In the genomic region with DNA sequence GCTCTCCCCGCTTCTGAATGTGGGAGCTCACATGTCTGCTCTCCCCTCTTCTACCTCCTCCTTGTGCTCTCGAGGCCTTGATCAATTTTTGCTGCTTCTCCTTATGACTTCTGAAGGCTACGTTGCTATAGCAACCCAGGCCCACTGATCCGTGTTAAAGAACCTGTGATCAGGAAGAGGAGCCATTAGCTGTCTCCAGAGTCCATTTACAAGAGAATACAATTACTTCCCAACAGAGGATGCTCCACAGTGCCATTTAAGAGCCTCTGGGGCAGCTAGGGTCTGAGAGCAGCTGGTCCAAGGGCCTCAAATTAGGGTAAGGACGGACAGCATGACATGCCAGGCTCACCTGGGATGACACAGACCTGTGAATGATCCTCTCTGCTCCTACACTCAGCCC, we compare ENCODE assay signal across 14 mouse cellular contexts. TPM values are rescaled to one million over a fixed set of nuclear protein-coding genes. Genes with fewer than 3 reads are reported as not detected.
DNase-seq lines count a peak whose midpoint lies in the region; ATAC-seq and TF ChIP-seq lines count a peak whose summit lies in the region.
"Had no signal": no experiment of that assay in that cellular context is flagged by ENCODE, and none has a peak within 500 bp of the region (broad histone marks: within the 10 kb centered on the region; RNA-seq: fewer than 3 reads in every experiment).

No protein-coding gene starts in this region.

- DNase-seq in R1 (ENCODE audit: low read depth, low spot score), result peak; percentile 86
- peak; percentile 48 for DNase-seq in hindbrain, embryonic 11.5 days (ENCODE audit: low spot score)
- DNase-seq in Muller cell, postnatal 12 days (ENCODE audit: inconsistent ontology term), result no peak
- no peak for DNase-seq in cerebellum, postnatal 4 days (ENCODE audit: low spot score in 2 of 2)
- DNase-seq: cerebellum, postnatal 25 days; heart, adult 11 months; heart, postnatal 36 days; kidney, postnatal 25 days; left cerebral cortex, postnatal 4 days; right cerebral cortex, adult 18-20 months had no signal

- no peaks in the 10 kb centered on the region for H3K36me3 ChIP-seq in hindbrain, embryonic 11.5 days (ENCODE audit: control insufficient read depth, insufficient read depth, low read length)
- peaks cover 14% of the 10 kb centered on the region; the same call in 1 of the 2 replicates for H3K36me3 ChIP-seq in midbrain, embryonic 16.5 days (ENCODE audit: control insufficient read depth, insufficient read depth, low read length)

- TF ChIP-seq CTCF in cortical plate, adult 2 months (IDR thresholded peaks at IDR 0.05; ENCODE audit: extremely low read depth, insufficient read depth, low read length), result no peak

- TF ChIP-seq POLR2A in cortical plate, adult 2 months (IDR thresholded peaks at IDR 0.05; ENCODE audit: extremely low read depth, insufficient read depth, low read length), result no peak

- H3K4me3 ChIP-seq in cortical plate, adult 2 months (ENCODE audit: insufficient read depth, low read length), result no peak overlapping the region
- H3K4me3 ChIP-seq in hindbrain, embryonic 11.5 days (ENCODE audit: low read depth, low read length), result no peak overlapping the region
- no peak overlapping the region for H3K4me3 ChIP-seq in midbrain, embryonic 16.5 days (ENCODE audit: low read depth, low read length)

- no peak overlapping the region for H3K9ac ChIP-seq in hindbrain, embryonic 11.5 days (ENCODE audit: low read depth, low read length)
- H3K9ac ChIP-seq in midbrain, embryonic 16.5 days (ENCODE audit: low read depth, low read length), result peak overlapping the region; percentile 44; the same call in 1 of the 2 replicates

- no peak overlapping the region for H3K4me2 ChIP-seq in hindbrain, embryonic 11.5 days (replicated peaks; ENCODE audit: low read depth, low read length)
- no peak overlapping the region; the same call in 1 of the 2 replicates for H3K4me2 ChIP-seq in midbrain, embryonic 16.5 days (ENCODE audit: low read length)

- ATAC-seq in hindbrain, embryonic 11.5 days (ENCODE audit: low FRiP score), result peak; percentile 77
- peak; percentile 79 for ATAC-seq in midbrain, embryonic 16.5 days
- no peak for ATAC-seq in monocyte, adult 5-6 weeks (replicated peaks; ENCODE audit: insufficient number of reproducible peaks, low FRiP score, low TSS enrichment, poor library complexity, severe bottlenecking)

- WGBS in hindbrain, embryonic 11.5 days, result 23% methylated on average over 5 of the region's 5 CpGs
- 10% methylated on average over 5 of the region's 5 CpGs for WGBS in midbrain, embryonic 16.5 days

- no peaks in the 10 kb centered on the region for H3K9me3 ChIP-seq in hindbrain, embryonic 11.5 days (ENCODE audit: control insufficient read depth, low read length)
- H3K9me3 ChIP-seq in midbrain, embryonic 16.5 days (replicated peaks; ENCODE audit: control insufficient read depth, low read length, poor library complexity, severe bottlenecking), result no peaks in the 10 kb centered on the region

- peaks cover 8% of the 10 kb centered on the region; the same call in 1 of the 2 replicates for H3K4me1 ChIP-seq in cortical plate, adult 2 months (ENCODE audit: control insufficient read depth, insufficient read depth, low read length)
- peaks cover 2% of the 10 kb centered on the region for H3K4me1 ChIP-seq in hindbrain, embryonic 11.5 days (replicated peaks; ENCODE audit: control insufficient read depth, insufficient read depth, low read length)
- peaks cover 39% of the 10 kb centered on the region for H3K4me1 ChIP-seq in midbrain, embryonic 16.5 days (ENCODE audit: control insufficient read depth, insufficient read depth, low read length)

- no peaks in the 10 kb centered on the region for H3K27me3 ChIP-seq in hindbrain, embryonic 11.5 days (ENCODE audit: control insufficient read depth, insufficient read depth, low read length)
- no peaks in the 10 kb centered on the region for H3K27me3 ChIP-seq in midbrain, embryonic 16.5 days (ENCODE audit: control insufficient read depth, insufficient read depth, low read depth, low read length)

- H3K27ac ChIP-seq in cortical plate, adult 2 months (ENCODE audit: insufficient read depth, low read length), result peak overlapping the region; percentile 70
- H3K27ac ChIP-seq in hindbrain, embryonic 11.5 days (ENCODE audit: low read depth, low read length), result peak overlapping the region; percentile 53
- peak overlapping the region; percentile 93 for H3K27ac ChIP-seq in midbrain, embryonic 16.5 days (ENCODE audit: low read length)

RNA-seq across cellular contexts. Expression of gene Fndc9, which starts 16.7 kb away (rescaled TPM):
- 0.61 and 0.96 TPM in 2 replicates for polyA plus RNA-seq in cortical plate, adult 2 months (2012; rRNA removed)
- 0.68 and 1.0 TPM in 2 replicates for polyA plus RNA-seq in hindbrain, embryonic 11.5 days (2014; fragmentation: Nextera tagmentation; extraction: Ambion mirVana)
- 9.9 and 12.5 TPM in 2 replicates for polyA plus RNA-seq in midbrain, embryonic 16.5 days (2015; fragmentation: Nextera tagmentation; extraction: Ambion mirVana)
- 0.39 to 0.53 TPM in 2 of 3 replicates, not detected in the other for total RNA-seq in monocyte, adult 5-6 weeks (2017)
- total RNA-seq: heart, postnatal 36 days had no signal
- polyA plus RNA-seq: liver, embryonic 16.5 days had no signal

RNA-seq across cellular contexts. Expression of gene Nipal4, which starts 52.3 kb away (rescaled TPM):
- polyA plus RNA-seq in cortical plate, adult 2 months (2012; rRNA removed), result 4.0 and 4.9 TPM in 2 replicates
- 0.96 and 1.6 TPM in 2 replicates for polyA plus RNA-seq in hindbrain, embryonic 11.5 days (2014; fragmentation: Nextera tagmentation; extraction: Ambion mirVana)
- polyA plus RNA-seq in midbrain, embryonic 16.5 days (2015; fragmentation: Nextera tagmentation; extraction: Ambion mirVana), result 0.15 and 0.52 TPM in 2 replicates
- total RNA-seq in monocyte, adult 5-6 weeks (2017), result not detected in 3 replicates

Comparison
In these comparisons a context has a peak if more than half of its experiments do, and no peak if none do; other contexts are left out.
1. DNase-seq: peak in R1 (single experiment) and hindbrain, embryonic 11.5 days (single experiment); none in Muller cell, postnatal 12 days (single experiment) and cerebellum, postnatal 4 days (0 of 2).
2. Peak in every context shown above with its lines, with median percentiles within 50 percentile points of each other: H3K27ac ChIP-seq.